Mouse (Mus musculus) stomach, embryonic 14.5 days (tissue): ENCODE measurements around the gene Slit3. TPM values are rescaled to one million over a fixed set of nuclear protein-coding genes. Genes with fewer than 3 reads are reported as not detected.

Source experiments
- ATAC-seq: fragments of 200-750 bp; cut with Nextera tagmentation; 2 replicates; pipeline ENCODE4 v1.8.0; 2017; ENCODE audit warnings: low read depth, moderate TSS enrichment; ENCODE audit not compliant: insufficient number of reproducible peaks, insufficient read depth, low FRiP score
- H3K27ac ChIP-seq: fragments of 300-500 bp; sonication (generic); 2 replicates; pipeline ENCODE4 v1.5.1; 2014; ENCODE audit warnings: mild to moderate bottlenecking, low read length, moderate library complexity, mixed read lengths
- H3K27me3 ChIP-seq: fragments of 300-500 bp; sonication (generic); 2 replicates; pipeline ENCODE4 v1.6.1; 2014; ENCODE audit warnings: low read length, control low read depth, mixed read lengths; ENCODE audit not compliant: control insufficient read depth, insufficient read depth
- H3K36me3 ChIP-seq: fragments of 300-500 bp; sonication (generic); 2 replicates; pipeline ENCODE4 v1.6.1; 2014; ENCODE audit warnings: mild to moderate bottlenecking, control low read depth, low read length, moderate library complexity, mixed read lengths; ENCODE audit not compliant: control insufficient read depth, insufficient read depth
- H3K4me1 ChIP-seq: fragments of 300-500 bp; sonication (generic); 2 replicates; pipeline ENCODE4 v1.6.1; 2014; ENCODE audit warnings: low read length, control low read depth, mixed read lengths; ENCODE audit not compliant: control insufficient read depth, insufficient read depth
- H3K4me2 ChIP-seq: fragments of 300-500 bp; sonication (generic); replicated peaks from 2 replicates; pipeline ENCODE4 v1.6.1; 2014; ENCODE audit warnings: low read depth, low read length, control low read depth
- H3K4me3 ChIP-seq: fragments of 300-500 bp; sonication (generic); 2 replicates; pipeline ENCODE4 v1.5.1; 2014; ENCODE audit warnings: low read depth, low read length, control low read depth
- H3K9ac ChIP-seq: fragments of 300-500 bp; sonication (generic); replicated peaks from 2 replicates; pipeline ENCODE4 v1.6.1; 2014; ENCODE audit warnings: low read depth, mild to moderate bottlenecking, control low read depth, low read length, moderate library complexity, mixed read lengths
- H3K9me3 ChIP-seq: fragments of 300-500 bp; sonication (generic); 2 replicates; pipeline ENCODE4 v1.6.1; 2016; ENCODE audit warnings: low read depth, low read length, control low read depth; ENCODE audit not compliant: control insufficient read depth
- WGBS: fragments of 180-500 bp; shearing (Covaris S2); extraction: QIAGEN DNeasy Blood & Tissue Kit; methylation state at CpG from one replicate; pipeline ENCODE4 v1.1.7; 2014; 5-methylcytosine and 5-hydroxymethylcytosine counted together
- polyA plus RNA-seq: library from polyadenylated mRNA; unstranded; fragments of >200 nt; fragmentation: Nextera tagmentation; extraction: Ambion mirVana; gene quantifications from 2 replicates; pipeline ENCODE4 v1.2.1, GENCODE M21; 2014

The Slit3 gene
- polyA plus RNA-seq, 1 experiment from 2014 or later = 18.3 TPM

- no peak overlapping the region for H3K27ac ChIP-seq
- H3K4me2 ChIP-seq = no peak overlapping the region
- H3K9ac ChIP-seq = no peak overlapping the region
- ATAC-seq = no peak; the same call in 1 of the 2 replicates
- WGBS = 45% methylated on average over 10 of the region's 10 CpGs
- no peak overlapping the region for H3K4me3 ChIP-seq
- no peaks in the 10 kb centered on the region for H3K4me1 ChIP-seq
- H3K36me3 ChIP-seq = no peaks in the 10 kb centered on the region
- H3K9me3 ChIP-seq = no peaks in the 10 kb centered on the region
- H3K27me3 ChIP-seq = no peaks in the 10 kb centered on the region
These were observed 333.2 kb downstream of the Slit3 start for GRCm38 (mm10) chr11:35454191-35454725.

GRCm38 (mm10) chr11:35454781-35455180, 333.8 kb downstream of the Slit3 start:
- Histone ChIP-seq H3K9me3 (no peaks in the 10 kb centered on the region), H3K27ac (no peak overlapping the region)
- WGBS = 66% methylated on average over 4 of the region's 4 CpGs

GRCm38 (mm10) chr11:35458068-35458467, 337.0 kb downstream of the Slit3 start:
- H3K9ac ChIP-seq = no peak overlapping the region
- no peak for ATAC-seq
- no peaks in the 10 kb centered on the region for H3K36me3 ChIP-seq
- no peak overlapping the region for H3K27ac ChIP-seq
- H3K27me3 ChIP-seq = no peaks in the 10 kb centered on the region
- no peak overlapping the region for H3K4me2 ChIP-seq
- no peaks in the 10 kb centered on the region for H3K4me1 ChIP-seq
- H3K9me3 ChIP-seq = no peaks in the 10 kb centered on the region
- WGBS = 42% methylated on average over 2 of the region's 2 CpGs
- H3K4me3 ChIP-seq = no peak overlapping the region

More at GRCm38 (mm10) chr11:35454781-35455180, 333.8 kb downstream of the Slit3 start:
- no peaks in the 10 kb centered on the region for H3K36me3 ChIP-seq
- no peak overlapping the region for H3K4me3 ChIP-seq
- H3K27me3 ChIP-seq = no peaks in the 10 kb centered on the region
- no peak overlapping the region for H3K9ac ChIP-seq
- ATAC-seq = no peak
- H3K4me2 ChIP-seq = no peak overlapping the region
- no peaks in the 10 kb centered on the region for H3K4me1 ChIP-seq

- no peaks in the 10 kb centered on the region for H3K4me1 ChIP-seq
- WGBS = 87% methylated on average over 6 of the region's 6 CpGs
These were observed 345.7 kb downstream of the Slit3 start for GRCm38 (mm10) chr11:35466701-35467100.

GRCm38 (mm10) chr11:35468847-35469246, 347.8 kb downstream of the Slit3 start:
- no peaks in the 10 kb centered on the region for H3K36me3 ChIP-seq
- no peak overlapping the region for H3K9ac ChIP-seq
- no peak overlapping the region for H3K4me3 ChIP-seq
- H3K27me3 ChIP-seq = no peaks in the 10 kb centered on the region
- no peak overlapping the region for H3K27ac ChIP-seq
- no peaks in the 10 kb centered on the region for H3K4me1 ChIP-seq
- no peak overlapping the region for H3K4me2 ChIP-seq
- ATAC-seq = no peak
- WGBS = 70% methylated on average over 7 of the region's 7 CpGs
- H3K9me3 ChIP-seq = no peaks in the 10 kb centered on the region

More at GRCm38 (mm10) chr11:35466701-35467100, 345.7 kb downstream of the Slit3 start:
- Histone ChIP-seq H3K27me3 (no peaks in the 10 kb centered on the region), H3K9ac (no peak overlapping the region), H3K9me3 (no peaks in the 10 kb centered on the region), H3K4me2 (no peak overlapping the region), H3K4me3 (no peak overlapping the region), H3K27ac (no peak overlapping the region), H3K36me3 (no peaks in the 10 kb centered on the region)
- no peak for ATAC-seq

GRCm38 (mm10) chr11:35469940-35470339, 348.9 kb downstream of the Slit3 start:
- ATAC-seq = no peak
- Histone ChIP-seq H3K36me3 (no peaks in the 10 kb centered on the region), H3K9ac (no peak overlapping the region), H3K9me3 (no peaks in the 10 kb centered on the region), H3K4me1 (no peaks in the 10 kb centered on the region), H3K4me3 (no peak overlapping the region), H3K27me3 (no peaks in the 10 kb centered on the region), H3K27ac (no peak overlapping the region), H3K4me2 (no peak overlapping the region)
- 82% methylated on average over 4 of the region's 4 CpGs for WGBS

- Histone ChIP-seq H3K9ac (no peak overlapping the region), H3K27ac (no peak overlapping the region), H3K27me3 (no peaks in the 10 kb centered on the region), H3K9me3 (no peaks in the 10 kb centered on the region), H3K36me3 (no peaks in the 10 kb centered on the region), H3K4me2 (no peak overlapping the region), H3K4me3 (no peak overlapping the region), H3K4me1 (peaks cover 3% of the 10 kb centered on the region; the same call in 1 of the 2 replicates)
- WGBS = 43% methylated on average over 5 of the region's 5 CpGs
- ATAC-seq = no peak
These were observed 349.8 kb downstream of the Slit3 start for GRCm38 (mm10) chr11:35470853-35471252.

- no peaks in the 10 kb centered on the region for H3K36me3 ChIP-seq
- H3K27ac ChIP-seq = no peak overlapping the region
- H3K9me3 ChIP-seq = no peaks in the 10 kb centered on the region
- no peaks in the 10 kb centered on the region for H3K27me3 ChIP-seq
- H3K4me1 ChIP-seq = peaks cover 3% of the 10 kb centered on the region; the same call in 1 of the 2 replicates
- no peak overlapping the region for H3K4me3 ChIP-seq
- H3K9ac ChIP-seq = no peak overlapping the region
- no peak overlapping the region for H3K4me2 ChIP-seq
- ATAC-seq = no peak
- 48% methylated on average over 11 of the region's 11 CpGs for WGBS
These were observed 352.0 kb downstream of the Slit3 start for GRCm38 (mm10) chr11:35472842-35473616.
